Mouse (Mus musculus) kidney, adult 10 weeks (tissue): ENCODE data around the gene Il17f. TPM values are rescaled to one million over a fixed set of nuclear protein-coding genes. Genes with fewer than 3 reads are reported as not detected.

Experiments
- polyA plus RNA-seq: library from polyadenylated mRNA; stranded (reverse); fragments of 350-450 nt; fragmentation: Illumina TruSeq; extraction: RNeasy Lipid Tissue Mini Kit (QIAGEN cat#74804); gene quantifications from one replicate; pipeline ENCODE4 v1.2.3, GENCODE M21; 2014; ENCODE audit warnings: low read depth, low replicate concordance

Il17f gene
- 3.7 TPM for polyA plus RNA-seq

DNA sequence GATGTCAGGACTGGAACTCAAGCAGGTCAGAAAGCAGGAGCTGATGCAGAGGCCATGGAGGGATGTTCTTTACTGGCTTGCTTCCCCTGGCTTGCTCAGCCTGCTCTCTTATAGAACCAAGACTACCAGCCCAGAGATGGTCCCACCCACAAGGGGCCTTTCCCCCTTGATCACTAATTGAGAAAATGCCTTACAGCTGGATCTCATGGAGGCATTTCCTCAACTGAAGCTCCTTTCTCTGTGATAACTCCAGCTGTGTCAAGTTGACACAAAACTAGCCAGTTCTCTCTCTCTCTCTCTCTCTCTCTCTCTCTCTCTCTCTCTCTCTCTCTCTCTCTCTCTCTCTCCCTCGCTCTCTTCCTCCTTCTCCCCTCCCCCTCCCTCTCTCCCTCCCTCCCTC is at the start of gene Il17f:
Il17f (minus strand) TSS at position 101 of the 400 bp plus-strand sequence.

DNA sequence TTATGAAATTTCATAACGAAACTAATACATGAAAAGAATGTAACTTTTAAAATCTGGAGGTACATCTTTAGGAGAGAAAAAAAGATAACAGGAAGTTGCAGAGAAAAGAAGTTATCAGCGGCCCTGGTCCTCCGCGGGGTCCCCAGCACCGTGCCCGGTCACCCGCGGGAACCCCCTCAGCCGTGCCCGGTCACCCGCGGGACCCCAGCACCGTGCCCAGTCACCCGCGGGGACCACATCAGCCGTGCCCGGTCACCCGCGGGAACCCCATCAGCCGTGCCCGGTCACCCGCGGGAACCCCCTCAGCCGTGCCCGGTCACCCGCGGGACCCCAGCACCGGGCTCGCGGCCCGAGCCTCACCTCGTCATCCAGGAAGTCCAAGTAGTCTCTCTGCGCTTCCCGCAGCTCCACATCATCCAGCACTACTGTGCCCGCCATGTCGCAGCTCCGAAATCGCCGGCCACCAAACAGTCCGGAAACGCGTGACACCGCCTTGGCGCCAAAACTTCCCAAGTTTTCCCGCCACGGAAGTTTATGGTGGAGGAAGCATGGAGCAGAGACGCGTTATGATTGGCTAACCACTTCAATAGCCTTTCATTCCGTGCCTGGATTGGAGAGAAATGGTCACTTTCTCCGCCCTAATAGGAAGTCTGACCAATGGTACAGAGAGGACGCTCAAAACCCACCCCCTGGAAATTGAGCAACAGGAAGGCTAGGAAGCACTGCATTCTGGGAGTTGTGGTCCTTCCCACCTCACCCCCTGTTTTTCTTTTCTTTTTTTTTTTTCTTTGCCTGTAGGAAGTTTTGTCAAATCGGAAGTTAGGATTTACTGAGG is 29.6 kb upstream of the Il17f start, which contains the start of gene Mcm3:
Mcm3 (minus strand) TSS at position 542 of the 835 bp plus-strand sequence.

GRCm38 (mm10) chr1:20730903-20731302 is 59.5 kb downstream of the Il17f start, which contains the start of gene Il17a:
Gene Il17a (plus strand): TSS chr1:20730905.

Other genes starting within 250 kb of the Il17f start
- gene Pkhd1, start 172.6 kb downstream of the Il17f start, polyA plus RNA-seq = 51.9 TPM
- not detected for gene Il17a, start 59.7 kb downstream of the Il17f start, polyA plus RNA-seq
- 0.57 TPM for gene Mcm3, start 29.7 kb upstream of the Il17f start, polyA plus RNA-seq
- 1.4 TPM for gene Paqr8, start 100.0 kb upstream of the Il17f start, polyA plus RNA-seq
- 0.85 TPM for gene Efhc1, start 161.0 kb upstream of the Il17f start, polyA plus RNA-seq